Mouse (Mus musculus): ENCODE results near the gene Chit1.

Gene Chit1

GRCm38 (mm10) chr1:134079477-134080163, 31.4 kb upstream of the Chit1 start:
- DNase-seq (ENCODE audit: low spot score), result no peak

DNA sequence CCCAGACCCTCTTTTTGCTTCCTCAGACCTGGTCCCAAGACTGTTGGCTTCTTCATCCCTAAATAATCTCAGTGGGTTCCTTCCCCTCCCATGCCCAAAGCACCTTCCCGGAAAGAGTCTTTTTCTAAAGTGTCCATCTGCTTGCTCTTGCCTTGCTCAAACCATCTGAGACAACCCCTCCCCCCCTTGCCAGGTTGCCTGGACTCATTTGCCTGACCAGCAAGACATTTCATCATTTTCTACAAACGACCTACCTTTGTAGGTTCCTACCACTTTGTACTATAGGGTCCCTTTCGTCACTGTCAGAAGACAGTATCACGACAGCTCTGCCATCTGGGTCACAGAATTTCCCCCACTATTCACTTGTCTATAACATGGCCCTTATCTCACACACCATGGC, 30.6 kb upstream of the Chit1 start:
- DNase-seq (ENCODE audit: low spot score), result no peak

DNA sequence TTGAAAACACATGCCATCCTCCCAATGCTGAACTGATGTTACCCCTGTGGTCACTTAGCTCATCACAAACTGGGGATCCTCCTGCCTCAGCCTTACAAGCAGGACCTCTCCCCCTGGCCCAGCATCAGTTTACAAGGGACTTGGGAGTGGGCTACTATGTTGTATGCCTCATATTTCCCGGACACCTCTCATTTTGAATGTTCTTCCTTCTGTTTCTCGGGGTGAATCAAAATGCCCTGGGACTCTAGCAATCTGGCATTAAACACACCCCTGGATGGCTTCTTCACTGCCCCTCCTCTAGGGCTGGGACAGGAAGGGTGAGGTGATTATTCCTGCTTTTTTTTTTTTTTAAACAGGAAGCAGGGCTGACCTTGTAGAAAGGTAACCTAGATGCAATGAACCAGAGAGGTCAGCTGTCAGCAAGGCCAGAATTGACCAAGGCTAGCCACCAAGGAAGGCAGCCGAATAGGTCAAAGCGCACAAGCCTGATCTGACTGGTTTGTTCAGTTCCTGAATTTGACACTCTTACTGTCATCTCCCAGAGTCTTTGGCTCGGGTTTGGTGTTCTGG, 30.1 kb upstream of the Chit1 start:
- DNase-seq (ENCODE audit: low spot score), result no peak

DNA sequence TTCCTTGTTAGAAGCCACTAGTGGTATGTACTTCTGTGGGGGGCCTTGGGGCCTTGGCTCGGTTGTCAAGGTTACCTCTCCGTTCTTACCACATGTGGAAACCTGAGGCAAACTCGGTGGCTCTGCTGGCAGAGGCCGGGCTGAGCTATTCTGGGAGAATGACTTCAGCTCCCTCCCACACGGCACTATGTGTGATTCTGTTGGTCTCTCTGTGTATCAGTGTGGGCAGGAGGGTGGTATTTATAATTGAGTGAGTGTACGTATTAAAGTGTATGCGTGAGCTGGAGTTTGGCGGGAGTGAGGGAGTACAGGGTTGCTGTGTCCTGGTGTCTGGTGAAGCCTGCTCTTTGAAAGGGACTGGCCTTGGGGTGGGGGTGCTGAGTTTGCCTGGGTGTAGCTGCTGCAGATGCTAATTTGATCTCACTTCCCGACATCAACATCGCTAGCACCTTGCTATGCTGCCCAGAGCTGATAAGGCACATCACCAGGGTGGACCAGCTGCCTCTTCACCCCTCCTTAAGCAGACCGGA, 28.0 kb upstream of the Chit1 start:
- DNase-seq (ENCODE audit: low spot score), result no peak

DNA sequence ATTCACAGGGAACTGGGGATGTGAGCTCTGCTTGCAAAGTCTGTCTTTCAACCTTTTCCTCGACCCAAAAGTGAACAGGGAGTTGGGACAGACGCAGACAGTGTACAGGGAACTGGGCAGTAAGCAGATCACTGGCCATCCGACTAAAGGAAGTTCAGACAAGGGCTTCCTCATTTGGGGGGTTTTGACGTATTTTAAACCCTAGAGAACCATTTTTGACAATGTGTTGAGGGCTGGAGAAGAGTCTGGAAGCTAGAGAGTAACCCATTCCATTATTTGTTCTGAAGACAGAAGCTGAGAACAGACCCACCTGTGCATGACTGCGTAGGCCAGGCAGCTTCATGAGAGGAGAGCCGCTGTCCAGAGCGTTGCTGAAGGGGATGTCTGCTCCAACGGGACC, 27.4 kb upstream of the Chit1 start:
- DNase-seq (ENCODE audit: low spot score), result no peak

DNA sequence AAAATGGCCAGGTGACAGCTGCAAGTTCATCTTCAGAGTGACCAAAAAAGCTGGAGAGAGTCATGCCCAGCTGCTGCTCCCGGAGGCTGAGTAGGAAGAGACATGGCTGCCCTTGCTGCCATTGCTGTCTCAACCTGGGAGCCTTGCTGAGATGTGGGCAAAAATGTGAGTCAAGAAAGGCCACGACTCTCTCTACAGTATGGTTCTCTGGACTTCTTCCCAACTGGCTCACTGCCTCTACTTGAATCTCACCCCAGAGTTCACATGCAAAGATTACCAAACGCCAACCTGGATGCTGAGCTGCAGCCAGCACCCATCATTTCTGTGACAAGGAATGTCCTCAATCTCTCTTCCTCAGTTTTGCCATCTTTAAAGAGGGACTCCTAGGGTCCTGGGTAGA, 26.9 kb upstream of the Chit1 start:
- no peak for DNase-seq (ENCODE audit: low spot score)

DNA sequence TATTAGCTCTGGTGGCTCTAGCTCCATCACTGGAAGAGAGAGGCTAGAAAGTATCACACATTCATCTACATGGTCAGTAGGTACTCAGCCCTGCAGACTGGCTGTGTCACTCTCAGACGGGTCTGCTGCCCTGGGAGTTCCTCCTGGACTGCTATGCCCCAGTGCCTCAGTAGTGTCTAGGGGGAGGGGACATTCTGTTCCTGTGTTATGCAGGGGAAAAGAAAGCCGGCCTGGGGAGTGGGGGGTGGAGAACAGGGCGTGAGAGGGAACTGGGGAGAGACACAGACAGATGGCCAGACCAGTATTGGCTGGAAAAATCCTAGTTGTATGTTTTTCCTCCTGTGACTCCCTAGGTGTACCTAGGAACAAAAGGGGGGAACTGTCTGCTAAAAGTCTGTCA, 25.0 kb upstream of the Chit1 start:
- no peak for DNase-seq (ENCODE audit: low spot score)

DNA sequence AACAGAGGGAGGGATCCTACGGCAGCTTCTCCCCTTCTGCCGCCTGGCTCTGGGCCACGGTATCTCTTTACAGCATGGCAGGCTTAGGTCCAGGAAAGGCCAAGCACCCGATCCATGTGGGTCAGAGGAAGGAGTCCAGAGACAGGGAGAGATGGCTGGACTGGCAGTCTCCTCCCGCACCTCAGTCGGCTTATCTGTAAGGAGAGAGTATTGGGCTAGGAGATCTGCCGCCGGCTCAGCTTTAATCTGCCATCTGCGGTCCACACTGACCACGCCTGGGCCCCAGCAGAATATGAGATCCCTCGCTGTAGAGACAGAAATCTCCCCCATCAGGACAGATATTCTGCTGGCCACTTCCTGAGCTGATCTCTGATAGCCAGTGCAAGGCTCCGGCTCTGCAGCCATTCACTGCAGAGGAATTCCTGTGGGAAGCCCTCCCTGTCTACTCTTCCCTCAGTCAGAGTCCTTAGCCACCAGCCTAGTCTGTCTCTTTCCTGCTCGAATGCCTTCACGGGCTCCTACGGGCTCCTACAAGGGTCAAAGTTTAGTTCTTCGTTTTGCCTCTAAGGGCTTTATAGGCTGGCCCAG, 24.1 kb upstream of the Chit1 start:
- DNase-seq (ENCODE audit: low spot score), result no peak

GRCm38 (mm10) chr1:134089074-134089473, 22.0 kb upstream of the Chit1 start:
- no peak for DNase-seq (ENCODE audit: low spot score)

- no peak for DNase-seq (ENCODE audit: low spot score)
Measured at GRCm38 (mm10) chr1:134091851-134092250, 19.2 kb upstream of the Chit1 start.

- no peak for DNase-seq (ENCODE audit: low spot score)
Measured at GRCm38 (mm10) chr1:134092368-134092767, 18.7 kb upstream of the Chit1 start.

DNA sequence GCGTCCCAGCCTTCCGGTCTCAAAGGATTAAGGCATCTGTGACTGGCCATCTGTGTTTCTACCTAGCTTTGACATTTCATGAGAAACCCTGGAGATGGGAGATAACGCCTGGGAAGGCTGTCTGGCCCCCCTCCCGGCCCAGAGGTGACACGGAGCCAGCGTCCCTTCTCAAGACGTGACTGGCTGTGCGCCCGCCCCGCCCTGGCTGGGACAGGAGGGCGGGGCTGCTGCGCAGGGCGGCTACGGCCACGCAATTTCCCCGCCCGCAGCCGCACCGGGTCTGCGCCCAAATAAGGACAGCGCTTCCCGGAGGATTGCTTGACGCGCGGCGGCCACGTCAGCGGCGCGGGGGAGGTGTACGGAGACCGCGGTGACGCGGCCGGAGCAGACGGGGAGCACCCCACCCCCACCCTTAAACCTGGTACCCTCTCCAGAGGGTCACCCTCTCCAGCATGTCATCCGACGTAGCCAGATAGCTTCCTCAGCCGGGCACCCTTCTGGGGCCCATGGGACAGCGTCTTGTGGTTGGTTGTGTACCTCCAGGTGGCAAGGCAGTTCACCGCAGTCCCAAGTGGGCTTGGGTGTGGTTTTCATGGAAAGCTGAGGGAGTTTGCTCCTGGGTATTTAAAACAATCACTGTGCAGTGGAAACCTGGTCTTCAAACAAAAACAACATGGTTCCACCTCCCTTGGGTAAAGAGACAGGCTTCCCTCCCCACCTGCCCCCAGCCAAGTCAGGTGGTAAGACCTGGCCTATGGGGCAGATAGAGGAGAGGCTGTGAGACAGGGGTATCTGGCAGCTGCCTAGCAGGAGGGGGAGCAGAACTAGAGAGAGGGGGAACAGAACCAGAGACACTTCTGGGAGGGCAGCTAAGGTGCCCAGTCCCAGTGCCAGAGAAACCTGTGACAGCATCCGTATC, 17.9 kb upstream of the Chit1 start:
- DNase-seq (ENCODE audit: low spot score), result peak; percentile 91

GRCm38 (mm10) chr1:134093771-134094526, 17.1 kb upstream of the Chit1 start:
- no peak for DNase-seq (ENCODE audit: low spot score)

- no peak for DNase-seq (ENCODE audit: low spot score)
Measured at GRCm38 (mm10) chr1:134095033-134095612, 15.9 kb upstream of the Chit1 start.

GRCm38 (mm10) chr1:134095721-134096120, 15.3 kb upstream of the Chit1 start:
- no peak for DNase-seq (ENCODE audit: low spot score)

- DNase-seq (ENCODE audit: low spot score), result no peak
Measured at GRCm38 (mm10) chr1:134096264-134096934, 14.6 kb upstream of the Chit1 start.

DNA sequence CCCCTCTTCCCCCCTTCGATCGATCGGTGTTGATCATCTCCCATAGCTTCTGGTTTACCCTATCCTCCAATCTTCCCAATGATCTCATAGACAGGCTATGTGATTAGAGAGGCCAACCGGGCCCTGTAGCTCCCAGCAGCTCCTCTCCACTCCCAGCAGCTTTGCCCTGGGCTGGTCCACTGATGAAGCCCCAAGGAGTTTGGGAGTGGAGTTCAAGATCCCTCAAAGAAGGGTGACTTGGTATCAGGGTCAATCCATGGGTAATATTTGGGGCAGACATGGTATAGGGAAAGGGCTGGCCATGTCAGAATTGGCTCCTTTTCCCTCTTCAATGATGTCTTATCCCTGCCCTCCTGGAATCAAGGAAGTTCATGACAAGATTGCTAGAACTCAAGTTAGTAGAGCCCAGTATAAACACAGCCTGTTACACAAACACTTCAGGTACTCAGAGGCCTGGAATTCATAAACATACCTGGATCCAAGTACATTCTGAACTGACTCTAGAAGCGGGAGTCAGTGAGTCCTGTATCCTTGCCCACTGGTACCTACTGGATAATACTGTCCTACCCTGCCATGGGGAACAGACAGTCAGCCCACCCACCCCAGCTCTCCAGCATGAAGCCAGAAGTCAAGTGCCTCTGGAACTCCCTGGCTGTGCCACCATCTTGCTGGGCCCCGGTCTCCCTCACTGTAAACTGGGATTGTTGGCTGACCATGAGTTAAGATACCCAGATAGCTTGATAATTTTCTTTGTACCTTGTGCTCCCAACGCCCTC, 13.8 kb upstream of the Chit1 start:
- DNase-seq (ENCODE audit: low spot score), result no peak

- peak; percentile 59 for DNase-seq (ENCODE audit: low spot score)
Measured at GRCm38 (mm10) chr1:134097956-134098725, 12.9 kb upstream of the Chit1 start.

Data from urinary bladder, postnatal 25 days (tissue).